Mouse (Mus musculus) CH12.LX (cell line): ENCODE measurements at regions not wholly inside any gene's neighbourhood (a gene's known extent, or its start where the extent isn't known, plus 50 kb on each side); places are given as distances from the start of the nearest gene placed in this dataset.

Experiments
- DNase-seq: peaks from one replicate; pipeline ENCODE4 v3.0.0-alpha.2; 2013; ENCODE audit errors: extremely low read depth
- H3K27ac ChIP-seq: 2 replicates; pipeline ENCODE4 v1.5.1; 2012; ENCODE audit warnings: low read depth, mild to moderate bottlenecking, control low read depth, moderate library complexity; ENCODE audit not compliant: insufficient read depth
- H3K27me3 ChIP-seq: replicated peaks from 2 replicates; pipeline ENCODE3; 2012; ENCODE audit warnings: inconsistent platforms
- H3K36me3 ChIP-seq, 2 experiments: replicated peaks in 1 of 2; 2 replicates each; pipeline versions ENCODE3 to v1.6.1; 2012; ENCODE audit warnings: inconsistent platforms in 1 of 2, low read length in 1 of 2, mild to moderate bottlenecking in 1 of 2, mixed read lengths in 1 of 2, moderate library complexity in 1 of 2; ENCODE audit not compliant: control insufficient read depth in 1 of 2, insufficient read depth in 1 of 2
- H3K4me1 ChIP-seq, 2 experiments: 2 replicates each; pipeline ENCODE4 v1.6.1; 2012; ENCODE audit warnings: inconsistent platforms in 1 of 2, moderate library complexity in 1 of 2; ENCODE audit not compliant: insufficient read depth in 2 of 2, control insufficient read depth in 1 of 2
- H3K4me2 ChIP-seq: 2 replicates; pipeline ENCODE4 v1.6.1; 2012; ENCODE audit warnings: low read depth, mild to moderate bottlenecking, control low read depth; ENCODE audit not compliant: poor library complexity, insufficient read depth, severe bottlenecking
- H3K4me3 ChIP-seq, 3 experiments: fragments of 150-350 bp in 1 of 3; sonication (generic) in 1 of 3; replicated peaks in 1 of 3; 2 replicates each; pipeline versions ENCODE3 to v1.5.1; 2011 to 2012; ENCODE audit warnings: low read depth in 2 of 3, low read length in 2 of 3, mild to moderate bottlenecking in 2 of 3, moderate library complexity in 2 of 3, control low read depth in 1 of 3, improper control_type of control experiment in 1 of 3, inconsistent platforms in 1 of 3, mixed read lengths in 1 of 3; ENCODE audit not compliant: poor library complexity in 1 of 3
- H3K79me2 ChIP-seq: replicated peaks from 2 replicates; pipeline ENCODE4 v1.6.1; 2012; ENCODE audit warnings: mild to moderate bottlenecking, moderate library complexity; ENCODE audit not compliant: control insufficient read depth, poor library complexity, insufficient read depth, severe bottlenecking; ENCODE audit errors: extremely low read depth
- H3K9ac ChIP-seq: 2 replicates; pipeline ENCODE4 v1.6.1; 2012; ENCODE audit warnings: low read depth, mild to moderate bottlenecking, control low read depth, moderate library complexity; ENCODE audit not compliant: insufficient read depth
- H3K9me3 ChIP-seq: replicated peaks from 2 replicates; pipeline ENCODE3; 2012; ENCODE audit warnings: low read length, inconsistent platforms, mixed read lengths
- BHLHE40 ChIP-seq: IDR thresholded peaks from 2 replicates; pipeline ENCODE4 v1.6.1; 2011; ENCODE audit warnings: mild to moderate bottlenecking, low read depth, low read length, improper control_type of control experiment
- CHD1 ChIP-seq: IDR thresholded peaks from 2 replicates; pipeline ENCODE4 v1.6.1; 2012; ENCODE audit warnings: low read depth, low read length, improper control_type of control experiment, inconsistent platforms
- CHD2 ChIP-seq: IDR thresholded peaks from 2 replicates; pipeline ENCODE4 v1.6.1; 2011; ENCODE audit warnings: low read length, improper control_type of control experiment
- CTCF ChIP-seq, 2 experiments: IDR thresholded peaks in 1 of 2; conservative IDR thresholded peaks in 1 of 2; 2 replicates each; pipeline ENCODE4 v1.5.1; 2011 to 2012; ENCODE audit warnings: low read depth in 2 of 2, low read length in 2 of 2, improper control_type of control experiment in 1 of 2, inconsistent platforms in 1 of 2, mild to moderate bottlenecking in 1 of 2, moderate library complexity in 1 of 2
- EP300 ChIP-seq: IDR thresholded peaks from 2 replicates; pipeline ENCODE4 v1.6.1; 2011; ENCODE audit warnings: low read length, improper control_type of control experiment
- ETS1 ChIP-seq: conservative IDR thresholded peaks from 2 replicates; pipeline ENCODE4 v1.6.1; 2012; ENCODE audit warnings: low read depth, mild to moderate bottlenecking, inconsistent platforms, low read length, improper control_type of control experiment, moderate library complexity
- GABPA ChIP-seq: IDR thresholded peaks from 2 replicates; pipeline ENCODE4 v1.6.1; 2012; ENCODE audit warnings: low read depth, low read length, improper control_type of control experiment, inconsistent platforms; ENCODE audit not compliant: insufficient replicate concordance
- HCFC1 ChIP-seq: IDR thresholded peaks from 2 replicates; pipeline ENCODE4 v1.6.1; 2012; ENCODE audit warnings: low read depth, mild to moderate bottlenecking, inconsistent platforms, low read length, improper control_type of control experiment
- JUN ChIP-seq: IDR thresholded peaks from 2 replicates; pipeline ENCODE4 v1.6.1; 2011; ENCODE audit warnings: low read depth, mild to moderate bottlenecking, low read length, improper control_type of control experiment, moderate library complexity; ENCODE audit not compliant: insufficient read depth
- MAFK ChIP-seq: IDR thresholded peaks from 2 replicates; pipeline ENCODE4 v1.6.1; 2011; ENCODE audit warnings: low read length, improper control_type of control experiment; ENCODE audit not compliant: insufficient replicate concordance
- MAX ChIP-seq: IDR thresholded peaks from 2 replicates; pipeline ENCODE4 v1.6.1; 2011; ENCODE audit warnings: low read length, improper control_type of control experiment
- MEF2A ChIP-seq: IDR thresholded peaks from 2 replicates; pipeline ENCODE4 v1.6.1; 2014; ENCODE audit warnings: low read depth, mild to moderate bottlenecking, inconsistent platforms, low read length, improper control_type of control experiment, borderline replicate concordance
- NELFE ChIP-seq: IDR thresholded peaks from 2 replicates; pipeline ENCODE4 v1.6.1; 2011; ENCODE audit warnings: low read depth, low read length, improper control_type of control experiment
- NRF1 ChIP-seq: IDR thresholded peaks from 2 replicates; pipeline ENCODE4 v1.6.1; 2014; ENCODE audit warnings: low read depth, mild to moderate bottlenecking, inconsistent platforms, low read length, improper control_type of control experiment, moderate library complexity
- POLR2A ChIP-seq: IDR thresholded peaks from 2 replicates; pipeline ENCODE4 v1.6.1; 2011; ENCODE audit warnings: low read depth, mild to moderate bottlenecking, improper control_type of control experiment, low read length
- RAD21 ChIP-seq: IDR thresholded peaks from 2 replicates; pipeline ENCODE4 v1.6.1; 2011; ENCODE audit warnings: low read depth, mild to moderate bottlenecking, low read length, improper control_type of control experiment, moderate library complexity
- RCOR1 ChIP-seq: conservative IDR thresholded peaks from 2 replicates; pipeline ENCODE4 v1.6.1; 2012; ENCODE audit warnings: low read depth, mild to moderate bottlenecking, inconsistent platforms, low read length, improper control_type of control experiment
- SIN3A ChIP-seq: IDR thresholded peaks from 2 replicates; pipeline ENCODE4 v1.6.1; 2012; ENCODE audit warnings: low read length, improper control_type of control experiment, inconsistent platforms
- UBTF ChIP-seq: IDR thresholded peaks from 2 replicates; pipeline ENCODE4 v1.6.1; 2012; ENCODE audit warnings: low read depth, mild to moderate bottlenecking, inconsistent platforms, low read length, improper control_type of control experiment, moderate library complexity
- ZKSCAN1 ChIP-seq: IDR thresholded peaks from 2 replicates; pipeline ENCODE4 v1.6.1; 2012; ENCODE audit warnings: low read depth, inconsistent platforms, low read length, improper control_type of control experiment, borderline replicate concordance
- ZMIZ1 ChIP-seq: IDR thresholded peaks from 2 replicates; pipeline ENCODE4 v1.6.1; 2012; ENCODE audit warnings: low read depth, mild to moderate bottlenecking, inconsistent platforms, low read length, improper control_type of control experiment
- dilution Hi-C: fragments of 300-500 bp; cut with MboI; formaldehyde crosslinking; loops from 2 replicates; pipeline ENCODE4 v1.14.3; 2020; ENCODE audit warnings: low sequenced_read_pairs; ENCODE audit not compliant: extremely low pct_unique_long_range_greater_than_20kb, extremely low pct_ligation_motif_present
- in situ Hi-C: fragments of 300-500 bp; cut with MboI; formaldehyde crosslinking; loops from 3 replicates; pipeline ENCODE4 v1.14.3; 2019; ENCODE audit warnings: low sequenced_read_pairs, low pct_ligation_motif_present, low pct_unique_long_range_greater_than_20kb, mixed read lengths

GRCm38 (mm10) chr12:78119855-78120254 is 74.2 kb upstream of the Gm6657 start:
- H3K79me2 ChIP-seq = no peaks in the 10 kb centered on the region
- no peaks in the 10 kb centered on the region for H3K4me1 ChIP-seq
- no peaks in the 10 kb centered on the region for H3K36me3 ChIP-seq
- H3K27ac ChIP-seq = no peak overlapping the region
- no peak for TF ChIP-seq POLR2A
- no peak for TF ChIP-seq HCFC1
- TF ChIP-seq RCOR1 = no peak
- TF ChIP-seq RAD21 = no peak
- no peak for TF ChIP-seq MAFK
- TF ChIP-seq NELFE = no peak
- TF ChIP-seq JUN = no peak
- no peak for TF ChIP-seq CHD1
- no peak for TF ChIP-seq EP300
- TF ChIP-seq MEF2A = no peak
- no peak for TF ChIP-seq ZMIZ1
- no peak for TF ChIP-seq SIN3A
- no peak for TF ChIP-seq NRF1
- no peaks in the 10 kb centered on the region for H3K27me3 ChIP-seq
- no peak overlapping the region for H3K4me2 ChIP-seq
- H3K9ac ChIP-seq = no peak overlapping the region
- no peak for DNase-seq
- no peak overlapping the region for H3K4me3 ChIP-seq
- dilution Hi-C loops = no loop called here
- no peaks in the 10 kb centered on the region for H3K9me3 ChIP-seq
- in situ Hi-C loops = no loop called here

DNA sequence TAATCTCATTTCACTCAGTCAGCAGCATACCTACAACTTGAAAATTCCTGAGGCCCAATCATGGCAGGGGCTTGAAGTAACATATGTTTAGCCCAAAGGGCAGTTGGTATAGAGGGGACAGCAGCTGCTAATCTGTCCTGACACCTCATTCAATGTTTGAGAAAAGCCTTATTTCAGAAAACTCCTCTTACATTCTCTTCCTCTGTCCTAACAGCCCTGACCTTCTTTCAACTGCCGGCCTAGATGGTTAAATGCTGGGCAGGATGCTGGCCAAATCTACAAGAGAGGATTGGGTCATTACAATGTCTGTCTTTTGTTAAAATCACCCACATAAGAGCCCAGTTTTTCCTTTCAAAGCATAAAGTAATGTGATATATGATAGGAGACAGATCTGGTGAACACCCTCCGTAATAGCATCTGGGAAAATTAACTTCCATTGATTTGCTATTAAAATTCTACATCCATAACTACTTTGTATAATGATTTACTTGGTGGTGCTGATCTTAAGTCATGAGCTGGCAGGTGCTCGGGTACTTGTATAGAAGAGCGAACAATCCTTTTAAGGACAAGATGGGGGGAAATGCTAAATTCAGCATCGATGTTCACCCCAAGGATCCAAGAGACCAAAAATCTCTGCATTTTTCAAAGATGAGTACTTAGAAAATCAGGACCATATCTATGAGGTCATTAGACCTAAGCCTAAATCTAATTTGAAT is 64.8 kb upstream of the Gm6657 start:
- H3K4me3 ChIP-seq = no peak overlapping the region
- H3K27ac ChIP-seq = no peak overlapping the region
- DNase-seq = no peak
- no peak overlapping the region for H3K4me2 ChIP-seq
- no peaks in the 10 kb centered on the region for H3K36me3 ChIP-seq
- no peaks in the 10 kb centered on the region for H3K9me3 ChIP-seq
- dilution Hi-C loops = no loop called here
- no peaks in the 10 kb centered on the region for H3K79me2 ChIP-seq
- no peak overlapping the region for H3K9ac ChIP-seq
- H3K4me1 ChIP-seq = peaks cover 0 to 17% of the 10 kb centered on the region in 2 experiments; a peak in 2 of 4 replicates
- no peak for TF ChIP-seq ETS1
- no peak for TF ChIP-seq BHLHE40
- TF ChIP-seq MAX = no peak
- no peak for TF ChIP-seq HCFC1
- no peak for TF ChIP-seq CTCF (conservative IDR thresholded peaks at IDR 0.05 in 1 of 2, IDR thresholded peaks at IDR 0.05 in 1 of 2; ENCODE audit: low read depth in 2 of 2, low read length in 2 of 2)
- TF ChIP-seq POLR2A = no peak
- no peak for TF ChIP-seq JUN
- TF ChIP-seq CHD2 = no peak
- TF ChIP-seq UBTF = no peak
- TF ChIP-seq ZKSCAN1 = no peak
- no peak for TF ChIP-seq GABPA
- TF ChIP-seq EP300 = no peak
- in situ Hi-C loops = no loop called here
- no peaks in the 10 kb centered on the region for H3K27me3 ChIP-seq
